Mouse (Mus musculus): Measurements from ENCODE around the gene Map2k3.

Gene Map2k3

DNA sequence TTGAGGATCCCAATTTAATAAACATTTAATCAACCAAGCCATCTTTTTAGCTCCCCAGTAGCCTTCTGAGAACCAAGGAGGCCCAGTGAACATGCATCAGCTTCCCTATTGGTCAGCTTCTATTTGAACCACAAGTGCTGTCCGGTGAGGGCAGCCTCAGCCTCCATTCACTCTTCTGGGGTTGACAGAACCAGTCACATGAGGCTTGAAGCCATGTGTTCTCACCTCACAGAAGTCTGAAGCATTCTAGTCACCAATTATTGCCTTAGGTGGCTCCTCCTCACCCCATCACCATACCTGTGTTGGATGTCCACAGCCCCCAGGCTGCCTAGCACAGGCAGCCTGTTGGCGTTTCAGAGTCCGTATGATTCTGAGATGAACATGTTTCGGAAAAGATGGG is 27.1 kb downstream of the Map2k3 start:
- DNase-seq (ENCODE audit: low spot score), result no peak

GRCm38 (mm10) chr11:60961176-60961575 is 29.3 kb downstream of the Map2k3 start:
- DNase-seq (ENCODE audit: low spot score), result no peak

DNA sequence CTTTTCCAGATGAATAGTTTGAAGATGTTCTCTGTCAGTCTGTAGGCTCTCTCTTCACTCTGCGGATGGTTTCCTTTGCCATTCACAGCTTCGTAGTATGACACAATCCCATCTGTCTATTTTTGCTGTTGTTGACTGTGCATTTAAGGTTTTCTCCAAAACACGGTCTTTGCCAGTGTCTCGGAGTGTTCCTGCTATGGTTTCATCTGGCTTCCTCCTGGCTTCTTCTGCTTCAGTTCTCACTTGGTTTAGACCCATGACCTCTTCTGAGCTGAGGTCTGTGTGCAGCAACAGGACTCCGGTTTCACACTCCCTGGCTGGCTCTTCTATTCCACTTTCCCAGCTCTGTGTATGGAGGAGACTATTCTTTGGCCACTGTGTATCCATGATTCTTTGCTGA is 30.9 kb downstream of the Map2k3 start:
- no peak for DNase-seq (ENCODE audit: low spot score)

DNA sequence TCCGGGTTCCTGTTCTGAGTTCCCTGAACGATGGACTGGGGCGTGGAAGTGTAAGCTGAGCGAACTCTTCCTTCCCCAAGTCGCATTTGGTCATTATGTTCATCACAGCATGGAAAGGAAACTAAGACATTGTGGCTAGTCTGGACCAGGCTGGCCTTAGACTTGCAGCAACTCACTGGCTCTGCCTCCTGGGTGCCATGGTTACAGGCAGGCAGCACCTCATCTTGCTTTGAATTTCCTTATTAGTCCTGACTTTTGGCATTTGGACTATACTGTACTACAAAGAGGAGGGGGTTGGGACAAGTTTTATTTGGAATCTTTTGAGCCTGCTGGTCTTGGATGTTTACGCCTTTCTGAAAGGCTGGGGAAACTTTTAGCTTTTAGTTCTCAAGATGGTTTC is 35.1 kb downstream of the Map2k3 start:
- no peak for DNase-seq (ENCODE audit: low spot score)

GRCm38 (mm10) chr11:60975097-60975496 is 43.3 kb downstream of the Map2k3 start:
- no peak for DNase-seq (ENCODE audit: low spot score)

GRCm38 (mm10) chr11:60976234-60976633 is 44.4 kb downstream of the Map2k3 start:
- DNase-seq (ENCODE audit: low spot score), result no peak

- DNase-seq (ENCODE audit: low spot score), result peak; percentile 26
Observed at GRCm38 (mm10) chr11:60976742-60977141, 44.9 kb downstream of the Map2k3 start.

DNA sequence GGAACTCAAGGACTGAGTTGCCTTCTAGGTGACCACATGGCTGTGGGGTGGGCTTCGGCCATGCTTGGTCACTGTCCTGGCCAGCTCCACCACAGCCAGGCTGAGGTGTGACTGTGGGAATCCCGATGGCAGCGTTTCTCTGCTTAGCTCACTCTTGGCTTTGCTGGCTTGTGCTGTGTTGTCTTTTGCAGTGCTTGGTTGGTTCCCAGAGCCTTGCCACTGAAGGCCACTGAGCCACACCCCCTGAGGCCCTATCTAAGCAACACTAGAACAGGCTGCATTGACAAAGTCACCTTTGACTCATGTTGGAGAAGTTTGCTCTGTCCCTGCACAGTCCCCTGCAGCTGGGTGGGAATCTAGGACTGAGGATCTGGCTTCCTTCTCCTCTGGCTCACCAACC is 45.3 kb downstream of the Map2k3 start:
- no peak for DNase-seq (ENCODE audit: low spot score)

- no peak for DNase-seq (ENCODE audit: low spot score)
Observed at GRCm38 (mm10) chr11:60978658-60979057, 46.8 kb downstream of the Map2k3 start.

DNA sequence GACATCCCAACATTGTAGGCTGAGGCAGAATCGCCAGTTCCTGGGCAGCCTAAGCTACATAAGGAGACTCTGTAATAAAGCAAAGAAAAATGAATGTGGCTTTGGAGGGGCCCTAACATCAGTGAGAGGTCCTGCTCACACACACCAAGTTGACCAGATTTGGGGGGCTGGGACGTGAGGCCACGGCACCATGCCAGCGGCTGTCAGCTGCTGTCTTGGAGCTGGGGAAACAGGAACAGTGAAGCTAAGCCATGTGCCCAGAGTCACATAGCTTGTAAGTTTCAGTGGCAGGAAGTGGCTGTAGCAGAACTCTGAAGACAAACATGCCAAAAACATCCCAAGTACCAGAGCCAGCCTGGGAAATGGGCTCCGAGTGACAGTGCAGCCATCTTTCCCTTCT is 48.0 kb downstream of the Map2k3 start:
- DNase-seq (ENCODE audit: low spot score), result no peak

DNA sequence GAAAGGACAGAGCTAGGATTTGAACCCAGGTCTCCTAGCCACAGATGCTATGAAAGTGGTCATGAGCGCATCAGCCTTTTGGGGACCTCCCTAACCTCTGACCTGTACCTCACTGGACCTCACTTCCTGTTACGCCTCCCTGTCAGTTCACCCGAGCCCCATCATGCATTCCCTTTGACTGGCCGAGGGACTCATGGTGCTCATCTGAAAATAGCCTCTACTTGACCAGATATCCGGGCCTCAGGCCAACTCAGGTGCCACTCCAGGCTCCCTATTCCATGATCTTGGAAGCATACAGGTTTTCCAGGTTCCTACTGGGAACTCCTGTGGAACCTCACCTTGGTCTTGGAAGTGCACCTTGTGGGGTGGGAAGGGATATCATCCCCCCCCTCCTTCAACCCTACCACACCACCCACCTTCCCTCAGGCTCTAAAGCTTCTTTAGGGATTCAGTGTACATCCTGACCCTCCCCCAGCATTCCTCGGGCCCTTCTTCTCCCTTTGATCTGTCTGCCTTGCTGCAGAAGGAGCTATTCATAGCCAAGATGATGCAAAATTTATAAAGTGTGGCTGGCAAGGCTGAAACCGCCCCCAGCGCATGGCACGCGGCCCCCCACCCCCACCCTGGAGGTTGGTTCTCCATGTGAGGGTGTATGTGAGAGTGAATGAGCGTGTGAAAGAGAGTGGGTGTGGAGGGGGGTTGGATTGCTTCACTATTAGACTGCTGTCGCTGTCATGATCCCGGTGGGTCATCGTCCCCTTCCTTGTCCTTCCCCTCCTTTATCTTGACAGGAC is 50.1 kb downstream of the Map2k3 start:
- DNase-seq (ENCODE audit: low spot score), result no peak

DNA sequence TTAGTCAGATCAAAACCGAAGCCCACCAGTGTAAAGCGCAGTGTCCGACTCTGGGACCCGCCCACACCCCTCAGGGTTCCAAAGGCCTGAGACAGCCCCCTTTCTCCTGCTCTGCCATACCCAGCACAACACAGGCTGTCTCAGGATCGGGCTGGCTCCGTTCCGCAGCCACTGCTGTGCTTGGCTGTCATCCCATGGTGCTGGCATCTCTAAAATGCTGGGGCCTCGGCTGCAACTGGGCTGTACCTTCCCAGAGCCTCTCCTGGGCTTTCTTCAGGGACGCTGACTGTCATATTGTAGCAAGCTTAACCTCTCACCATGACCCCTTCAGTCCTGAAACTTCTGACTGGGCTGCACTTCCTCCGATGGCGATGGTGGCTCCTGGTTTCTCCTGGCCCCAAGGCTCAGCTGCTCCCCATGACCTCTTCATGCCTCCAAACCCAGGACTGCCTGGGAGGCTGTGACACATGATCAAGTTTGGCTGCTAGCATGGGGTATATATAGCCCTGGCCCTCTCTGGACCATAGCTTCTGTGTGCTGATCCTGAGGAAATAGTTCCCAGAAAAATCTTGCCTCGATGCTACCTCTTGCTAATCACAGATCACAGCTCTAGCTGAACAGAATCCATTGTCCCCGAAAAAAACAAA is 53.2 kb downstream of the Map2k3 start:
- no peak for DNase-seq (ENCODE audit: low spot score)

DNA sequence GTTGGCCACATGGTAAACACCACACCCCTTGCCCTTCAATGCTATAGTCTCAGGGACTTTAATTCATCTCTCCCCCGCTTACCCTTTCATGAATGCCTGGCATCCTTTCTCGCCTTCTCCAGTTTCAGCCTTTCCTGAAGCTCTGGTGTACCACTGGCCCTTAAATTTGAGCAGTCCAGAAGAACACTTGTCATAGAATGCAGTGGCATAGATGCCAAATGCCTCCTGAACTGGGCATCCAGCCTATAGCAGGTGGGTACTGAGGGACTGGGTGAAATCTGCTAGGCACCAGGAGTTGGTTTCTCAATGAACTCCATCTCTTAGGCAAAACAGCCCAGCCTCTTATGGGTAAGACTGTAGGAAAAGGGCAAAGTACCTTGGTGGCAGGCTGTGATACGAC is 58.6 kb downstream of the Map2k3 start:
- DNase-seq (ENCODE audit: low spot score), result no peak

Measured in T-cell, adult 2 months (primary cell).